Mouse (Mus musculus): ENCODE results near the gene Lrp8.

- TF ChIP-seq CTCF (IDR thresholded peaks at IDR 0.05; ENCODE audit: insufficient read depth, low read depth, low read length) (no peak), POLR2A (IDR thresholded peaks at IDR 0.05; ENCODE audit: insufficient read depth, low read depth, low read length) (no peak)
These were observed 10.3 kb downstream of the Lrp8 start for GRCm38 (mm10) chr4:107812336-107812735.

Measured in olfactory bulb, adult 2 months (tissue).